Mouse (Mus musculus) ovary, postnatal 10 days (tissue): ENCODE measurements around the gene Wnt9a.
"Not testable (repeated sequence)": the region's sequence is repeated elsewhere in the genome, so short reads cannot be mapped to it uniquely, and the experiment has no call there.

Experiments used
- DNase-seq: peaks from one replicate; pipeline ENCODE4 v3.0.0; 2022; ENCODE audit warnings: low spot score

Wnt9a gene

GRCm38 (mm10) chr11:59306461-59307421 lies at the start of gene Wnt9a:
Wnt9a (plus strand) TSS chr11:59306928.
- no peak for DNase-seq

GRCm38 (mm10) chr11:59259647-59260046 lies 47.1 kb upstream of the Wnt9a start:
- DNase-seq = no peak

GRCm38 (mm10) chr11:59260706-59261493 lies 45.8 kb upstream of the Wnt9a start:
- DNase-seq = no peak

DNA sequence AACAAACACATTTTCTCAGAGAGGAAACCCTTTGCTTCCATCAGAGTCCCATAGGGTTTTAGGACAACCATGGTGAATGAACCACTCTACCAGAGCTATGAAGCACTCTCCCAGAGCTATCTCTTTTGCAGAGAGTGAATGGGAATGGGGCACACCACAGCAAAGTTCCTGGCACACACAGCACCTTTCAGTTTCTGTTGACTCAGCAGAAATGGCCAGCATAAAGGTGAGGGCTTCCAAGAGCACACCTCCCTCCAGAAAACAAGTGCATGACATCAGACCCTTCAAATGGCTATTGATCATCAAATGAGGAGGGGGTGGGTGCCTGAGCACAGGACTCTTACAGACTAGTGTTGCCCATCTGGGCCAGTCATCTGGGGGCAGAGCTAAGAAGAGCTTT lies 44.4 kb upstream of the Wnt9a start:
- no peak for DNase-seq

GRCm38 (mm10) chr11:59263870-59264563 lies 42.7 kb upstream of the Wnt9a start:
- DNase-seq = peak; percentile 9

DNA sequence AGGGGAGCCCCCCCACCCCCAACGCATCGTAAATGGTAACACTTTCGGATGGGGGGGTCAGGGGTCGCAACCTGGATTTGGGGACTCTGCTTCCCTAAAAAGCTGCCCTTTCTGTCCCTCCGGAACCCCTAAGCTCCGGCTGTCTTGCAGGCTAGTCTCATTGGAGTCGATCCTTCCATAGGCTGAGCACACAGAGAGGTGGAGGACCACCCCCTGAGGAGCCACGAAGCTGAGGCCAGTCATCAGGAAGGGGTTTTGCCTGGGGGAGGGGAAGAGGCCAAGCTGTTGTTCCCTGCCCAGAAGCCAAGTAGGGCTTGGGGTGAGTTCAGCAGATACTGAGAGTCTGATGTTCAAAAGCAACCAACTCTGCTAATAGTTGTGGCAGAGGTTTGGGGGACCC lies 42.1 kb upstream of the Wnt9a start:
- DNase-seq = no peak

- DNase-seq = no peak
These were observed 41.4 kb upstream of the Wnt9a start for GRCm38 (mm10) chr11:59265154-59265813.

DNA sequence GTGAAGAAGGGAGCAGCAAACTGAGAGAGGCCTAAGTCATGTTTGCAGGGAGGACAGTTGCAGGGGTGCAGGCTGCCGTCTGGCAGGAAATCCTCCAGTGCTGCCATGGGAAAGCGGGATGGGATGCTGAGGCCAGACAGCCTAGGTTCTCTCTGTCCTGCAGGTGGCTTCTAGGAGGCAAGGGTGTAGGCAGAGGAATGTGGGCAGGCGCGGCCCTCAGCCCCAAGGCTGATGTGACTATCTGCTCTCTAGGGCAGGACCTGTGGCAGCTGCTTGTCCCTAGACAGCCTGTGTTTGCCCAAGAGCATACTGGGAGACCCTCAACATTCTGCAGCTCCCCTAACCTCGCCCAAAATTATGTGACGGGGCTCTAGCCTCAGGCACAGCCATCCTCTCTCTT lies 40.0 kb upstream of the Wnt9a start:
- DNase-seq = no peak

DNA sequence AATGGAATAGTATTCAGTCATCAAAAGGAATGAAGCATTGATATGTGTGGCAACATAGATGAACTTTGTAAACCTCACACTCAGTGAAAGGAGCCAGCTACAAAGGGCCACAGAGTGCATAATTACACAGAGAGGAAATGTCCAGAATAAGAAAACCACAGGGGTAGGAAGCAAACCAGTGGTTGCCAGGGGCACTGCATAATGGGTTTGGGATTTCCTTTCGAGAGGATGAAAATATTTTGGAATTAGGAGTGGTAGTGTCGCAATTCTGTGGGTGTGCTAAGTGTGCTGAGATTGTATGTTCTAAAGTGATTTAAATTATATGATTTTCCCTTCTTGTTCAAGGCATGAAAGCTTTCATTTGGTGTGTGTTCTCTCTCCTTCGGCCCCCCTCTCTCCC lies 32.5 kb upstream of the Wnt9a start:
- DNase-seq = no peak

DNA sequence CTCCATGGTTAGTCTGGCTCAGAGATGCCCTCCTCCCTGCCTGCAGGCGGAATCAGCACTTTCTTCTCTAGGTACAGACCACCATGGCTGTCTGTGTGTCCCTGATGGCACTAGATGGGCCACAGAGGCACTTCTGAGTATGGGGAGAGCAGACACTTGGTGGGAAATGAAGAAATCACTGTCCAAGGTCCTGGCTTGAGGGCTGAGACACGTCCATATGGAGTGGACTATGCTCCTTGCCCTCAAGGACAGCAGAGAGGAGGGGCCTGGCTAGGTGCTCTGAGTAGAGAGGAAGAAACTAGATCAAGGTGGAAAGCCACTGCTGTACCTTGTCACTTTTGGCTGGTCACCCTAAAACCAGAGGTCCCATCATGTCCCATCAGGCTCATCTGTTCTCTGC lies 29.9 kb upstream of the Wnt9a start:
- DNase-seq = no peak

DNA sequence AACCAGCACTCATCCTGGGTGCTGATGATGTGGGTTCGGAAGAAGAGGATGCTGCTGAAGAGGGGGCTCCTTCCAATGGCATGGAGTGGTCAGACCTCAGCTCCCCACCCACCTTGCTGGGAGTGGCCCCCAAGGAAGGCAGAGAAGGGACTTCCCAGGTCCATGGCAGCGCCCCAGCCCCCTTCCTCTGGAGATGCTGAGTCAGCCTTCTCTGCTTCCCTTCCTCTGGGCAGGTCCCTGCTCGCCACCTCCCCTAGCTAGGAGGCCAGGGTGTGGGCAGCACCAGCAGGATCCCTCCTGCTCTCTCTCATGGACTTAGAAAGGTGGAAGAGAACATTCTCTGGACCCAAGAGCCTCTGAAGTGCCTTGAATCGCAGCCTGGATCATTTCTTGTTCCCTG lies 28.7 kb upstream of the Wnt9a start:
- DNase-seq = no peak

DNA sequence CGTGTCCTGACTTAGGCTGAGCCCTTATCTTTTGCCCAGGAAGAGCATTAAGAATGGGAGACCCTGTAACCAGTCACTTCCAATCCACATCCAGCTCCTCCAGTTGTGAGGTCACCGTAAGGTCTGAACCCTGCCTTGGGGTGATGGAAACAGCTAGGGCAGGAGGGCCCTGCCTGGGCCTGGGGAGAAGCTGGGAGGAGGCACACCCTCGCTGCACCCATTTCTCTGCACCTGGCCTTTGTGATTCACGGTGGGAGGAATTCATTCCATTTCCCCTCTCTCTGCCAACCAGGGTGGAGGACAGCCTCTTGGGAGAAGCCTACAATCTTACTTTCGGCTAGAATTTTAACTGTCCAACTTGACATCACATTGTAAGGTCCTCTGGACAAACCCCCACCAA lies 24.6 kb upstream of the Wnt9a start:
- no peak for DNase-seq

- no peak for DNase-seq
These were observed 23.8 kb upstream of the Wnt9a start for GRCm38 (mm10) chr11:59282933-59283332.

- DNase-seq = no peak
These were observed 22.6 kb upstream of the Wnt9a start for GRCm38 (mm10) chr11:59284146-59284545.

GRCm38 (mm10) chr11:59289706-59290105 lies 17.0 kb upstream of the Wnt9a start:
- no peak for DNase-seq

DNA sequence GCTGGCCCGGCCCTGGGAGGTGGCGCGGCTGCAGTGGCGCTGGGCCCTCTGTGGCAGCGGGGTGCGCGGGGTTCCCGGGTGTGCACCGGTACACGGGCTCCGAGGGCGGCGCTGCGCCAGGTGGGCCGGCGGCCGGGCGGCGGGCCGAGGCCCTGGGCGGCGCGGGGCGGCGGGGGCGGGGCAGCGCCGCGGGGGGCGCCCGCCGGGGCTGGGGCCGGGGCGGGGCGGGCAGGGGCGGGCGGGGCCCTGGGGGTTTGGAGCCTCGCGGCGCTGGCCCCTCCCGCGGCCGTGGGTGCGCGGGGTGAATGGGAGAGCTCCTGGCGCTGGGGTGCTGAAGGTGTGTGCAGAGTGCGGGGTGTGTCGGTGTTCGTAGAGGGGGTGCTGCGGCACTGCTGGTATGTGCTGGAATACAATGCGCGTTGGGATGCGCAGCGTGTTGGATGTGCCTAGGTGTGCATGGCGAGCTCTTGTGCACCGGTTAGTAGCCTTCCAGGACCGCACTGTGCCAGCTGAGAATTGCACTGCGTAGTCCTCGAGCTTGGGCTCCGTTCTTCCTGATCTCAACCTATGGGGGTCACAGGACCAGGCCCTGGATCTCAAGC lies 15.9 kb upstream of the Wnt9a start, which contains the start of gene Wnt3a:
Wnt3a (minus strand) TSS at position 51 of the 602 bp plus-strand sequence.
- DNase-seq = no peak

- no peak for DNase-seq
These were observed 13.1 kb upstream of the Wnt9a start for GRCm38 (mm10) chr11:59293616-59294015.

- no peak for DNase-seq
These were observed 8.8 kb upstream of the Wnt9a start for GRCm38 (mm10) chr11:59297941-59298340.

DNA sequence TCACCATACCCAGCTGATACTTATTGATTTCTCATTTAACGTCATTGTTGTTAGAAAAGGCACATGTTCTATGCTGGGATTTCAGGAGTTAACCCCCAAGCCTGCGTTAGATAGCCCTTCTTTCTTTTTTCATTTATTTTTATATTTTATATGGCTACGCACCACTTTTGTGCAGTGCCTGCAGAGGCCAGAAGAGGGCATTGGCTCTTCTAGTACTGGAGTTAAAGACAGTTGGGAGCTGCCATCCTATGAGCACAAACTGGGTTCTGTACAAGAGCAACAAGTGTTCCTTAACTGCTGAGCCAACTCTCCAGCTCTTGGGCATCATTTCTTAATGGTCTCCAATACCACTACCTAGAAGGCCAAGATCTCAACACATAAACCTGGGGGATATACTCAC lies 6.5 kb upstream of the Wnt9a start:
- DNase-seq = no peak

DNA sequence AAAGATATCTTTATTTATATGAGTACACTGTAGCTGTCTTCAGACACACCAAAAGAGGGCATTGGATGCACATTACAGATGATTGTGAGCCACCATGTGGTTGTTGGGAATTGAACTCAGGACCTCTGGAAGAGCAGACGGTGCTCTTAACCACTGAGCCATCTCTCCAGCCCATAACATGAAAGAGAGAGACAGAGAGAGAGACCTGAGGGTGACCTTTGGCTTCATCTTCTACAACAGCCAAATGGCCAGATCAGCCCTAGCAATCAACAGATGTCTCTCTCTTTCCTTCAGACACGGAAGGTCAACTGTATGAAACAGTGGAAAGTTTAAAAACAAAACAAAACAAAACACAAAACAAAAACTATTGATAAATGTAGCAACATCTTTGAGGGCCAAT lies 5.7 kb upstream of the Wnt9a start:
- DNase-seq = not testable (repeated sequence)
